Mouse (Mus musculus) heart, embryonic 15.5 days (tissue): ENCODE measurements around the gene Etl4. TPM values are rescaled to one million over a fixed set of nuclear protein-coding genes. Genes with fewer than 3 reads are reported as not detected.
A peak's percentile ranks its signal among the peaks of the same experiment; 100 is the strongest.
"Not testable (repeated sequence)": the region's sequence is repeated elsewhere in the genome, so short reads cannot be mapped to it uniquely, and the experiment has no call there.

Experiments
- ATAC-seq: fragments of 200-750 bp; cut with Nextera tagmentation; replicated peaks from 2 replicates; pipeline ENCODE4 v1.8.0; 2017; ENCODE audit warnings: low read depth, moderate TSS enrichment; ENCODE audit not compliant: insufficient number of reproducible peaks, insufficient read depth, low FRiP score
- H3K27ac ChIP-seq: fragments of 300-500 bp; sonication (generic); 2 replicates; pipeline ENCODE4 v1.5.1; 2015; ENCODE audit warnings: mild to moderate bottlenecking, inconsistent platforms
- H3K27me3 ChIP-seq: fragments of 300-500 bp; sonication (generic); 2 replicates; pipeline ENCODE4 v1.6.1; 2015; ENCODE audit warnings: inconsistent platforms
- H3K36me3 ChIP-seq: fragments of 300-500 bp; sonication (generic); 2 replicates; pipeline ENCODE4 v1.6.1; 2015; ENCODE audit warnings: mild to moderate bottlenecking, inconsistent platforms
- H3K4me1 ChIP-seq: fragments of 300-500 bp; sonication (generic); replicated peaks from 2 replicates; pipeline ENCODE4 v1.6.1; 2015; ENCODE audit warnings: inconsistent platforms
- H3K4me2 ChIP-seq: fragments of 300-500 bp; sonication (generic); 2 replicates; pipeline ENCODE4 v1.6.1; 2015; ENCODE audit warnings: inconsistent platforms, mild to moderate bottlenecking, moderate library complexity
- H3K4me3 ChIP-seq: fragments of 300-500 bp; sonication (generic); 2 replicates; pipeline ENCODE4 v1.5.1; 2015; ENCODE audit warnings: mild to moderate bottlenecking, inconsistent platforms
- H3K9ac ChIP-seq: fragments of 300-500 bp; sonication (generic); 2 replicates; pipeline ENCODE4 v1.6.1; 2015; ENCODE audit warnings: mild to moderate bottlenecking, inconsistent platforms
- H3K9me3 ChIP-seq: fragments of 300-500 bp; sonication (generic); replicated peaks from 2 replicates; pipeline ENCODE4 v1.6.1; 2016; ENCODE audit warnings: inconsistent platforms
- WGBS: fragments of 180-500 bp; shearing (Covaris S2); methylation state at CpG from one replicate; pipeline ENCODE4 v1.1.7; 2015; ENCODE audit warnings: mixed read lengths; 5-methylcytosine and 5-hydroxymethylcytosine counted together
- polyA plus RNA-seq: library from polyadenylated mRNA; unstranded; fragments of >200 nt; fragmentation: Nextera tagmentation; extraction: Ambion mirVana; gene quantifications from 2 replicates; pipeline ENCODE4 v1.2.1, GENCODE M21; 2015

Gene Etl4
- polyA plus RNA-seq, 1 experiment from 2014 or later, result 8.1 TPM

- H3K4me3 ChIP-seq, result no peak overlapping the region
- WGBS, result 80% methylated on average over 3 of the region's 3 CpGs
- no peaks in the 10 kb centered on the region for H3K9me3 ChIP-seq
- no peaks in the 10 kb centered on the region for H3K4me1 ChIP-seq
- H3K36me3 ChIP-seq, result no peaks in the 10 kb centered on the region
- no peak for ATAC-seq
- no peak overlapping the region for H3K4me2 ChIP-seq
- H3K27ac ChIP-seq, result no peak overlapping the region
- no peak overlapping the region for H3K9ac ChIP-seq
- no peaks in the 10 kb centered on the region for H3K27me3 ChIP-seq
These were observed 392.9 kb downstream of the Etl4 start for GRCm38 (mm10) chr2:20302517-20302916.

- ATAC-seq, result no peak
These were observed 415.4 kb downstream of the Etl4 start for GRCm38 (mm10) chr2:20324954-20325353.

GRCm38 (mm10) chr2:20336176-20336575, 426.6 kb downstream of the Etl4 start:
- Histone ChIP-seq H3K4me3 (no peak overlapping the region), H3K27me3 (no peaks in the 10 kb centered on the region), H3K27ac (no peak overlapping the region), H3K9me3 (no peaks in the 10 kb centered on the region), H3K36me3 (no peaks in the 10 kb centered on the region), H3K4me1 (0 out of 2 replicates have a peak, but pooled peaks cover 10% of the 10 kb centered on the region), H3K9ac (no peak overlapping the region), H3K4me2 (no peak overlapping the region)
- 86% methylated on average over 6 of the region's 6 CpGs for WGBS
- no peak for ATAC-seq

More at GRCm38 (mm10) chr2:20324954-20325353, 415.4 kb downstream of the Etl4 start:
- Histone ChIP-seq H3K36me3 (no peaks in the 10 kb centered on the region), H3K4me1 (no peaks in the 10 kb centered on the region), H3K4me2 (no peak overlapping the region), H3K9ac (no peak overlapping the region), H3K27me3 (no peaks in the 10 kb centered on the region), H3K9me3 (no peaks in the 10 kb centered on the region), H3K4me3 (no peak overlapping the region), H3K27ac (no peak overlapping the region)
- 65% methylated on average over 1 of the region's 1 CpGs for WGBS

- Histone ChIP-seq H3K4me2 (peak overlapping the region; percentile 55), H3K4me1 (0 out of 2 replicates have a peak, but pooled peaks cover 10% of the 10 kb centered on the region), H3K27me3 (no peaks in the 10 kb centered on the region), H3K4me3 (peak overlapping the region; percentile 31), H3K9ac (no peak overlapping the region), H3K36me3 (no peaks in the 10 kb centered on the region), H3K9me3 (no peaks in the 10 kb centered on the region), H3K27ac (no peak overlapping the region)
- 44% methylated on average over 7 of the region's 7 CpGs for WGBS
- ATAC-seq, result no peak
These were observed 429.6 kb downstream of the Etl4 start for GRCm38 (mm10) chr2:20339016-20339734.

- Histone ChIP-seq H3K9me3 (no peaks in the 10 kb centered on the region), H3K9ac (no peak overlapping the region), H3K4me1 (0 out of 2 replicates have a peak, but pooled peaks cover 10% of the 10 kb centered on the region), H3K4me3 (peak overlapping the region; percentile 31), H3K27me3 (no peaks in the 10 kb centered on the region), H3K27ac (no peak overlapping the region), H3K36me3 (no peaks in the 10 kb centered on the region), H3K4me2 (peak overlapping the region; percentile 55)
- WGBS, result 32% methylated on average over 12 of the region's 12 CpGs
- ATAC-seq, result no peak
These were observed 430.3 kb downstream of the Etl4 start for GRCm38 (mm10) chr2:20339919-20340318.

- Histone ChIP-seq H3K4me2 (no peak overlapping the region), H3K36me3 (no peaks in the 10 kb centered on the region), H3K4me1 (no peaks in the 10 kb centered on the region), H3K27ac (no peak overlapping the region), H3K9ac (no peak overlapping the region), H3K4me3 (no peak overlapping the region), H3K9me3 (no peaks in the 10 kb centered on the region), H3K27me3 (no peaks in the 10 kb centered on the region)
- 72% methylated on average over 3 of the region's 3 CpGs for WGBS
- no peak for ATAC-seq
These were observed 437.3 kb downstream of the Etl4 start for GRCm38 (mm10) chr2:20346873-20347272.

GRCm38 (mm10) chr2:20349268-20349667, 439.7 kb downstream of the Etl4 start:
- WGBS, result 83% methylated on average over 5 of the region's 5 CpGs
- Histone ChIP-seq H3K27me3 (no peaks in the 10 kb centered on the region), H3K9ac (no peak overlapping the region), H3K36me3 (no peaks in the 10 kb centered on the region), H3K4me1 (no peaks in the 10 kb centered on the region), H3K27ac (no peak overlapping the region), H3K4me3 (no peak overlapping the region), H3K9me3 (no peaks in the 10 kb centered on the region), H3K4me2 (no peak overlapping the region)
- no peak for ATAC-seq

GRCm38 (mm10) chr2:20352796-20353195, 443.2 kb downstream of the Etl4 start:
- no peaks in the 10 kb centered on the region for H3K36me3 ChIP-seq
- no peak overlapping the region for H3K4me2 ChIP-seq
- H3K4me1 ChIP-seq, result no peaks in the 10 kb centered on the region
- H3K27me3 ChIP-seq, result no peaks in the 10 kb centered on the region
- no peak overlapping the region for H3K4me3 ChIP-seq
- no peaks in the 10 kb centered on the region for H3K9me3 ChIP-seq
- no peak for ATAC-seq
- H3K27ac ChIP-seq, result no peak overlapping the region
- no peak overlapping the region for H3K9ac ChIP-seq

GRCm38 (mm10) chr2:20377026-20377425, 467.4 kb downstream of the Etl4 start:
- Histone ChIP-seq H3K9me3 (no peaks in the 10 kb centered on the region), H3K9ac (no peak overlapping the region), H3K27me3 (no peaks in the 10 kb centered on the region), H3K4me3 (no peak overlapping the region), H3K4me1 (no peaks in the 10 kb centered on the region), H3K27ac (no peak overlapping the region), H3K36me3 (no peaks in the 10 kb centered on the region), H3K4me2 (no peak overlapping the region)
- WGBS, result 68% methylated on average over 2 of the region's 2 CpGs
- ATAC-seq, result no peak

- WGBS, result 95% methylated on average over 4 of the region's 8 CpGs
- H3K27me3 ChIP-seq, H3K4me2 ChIP-seq, ATAC-seq, H3K9ac ChIP-seq, H3K4me1 ChIP-seq, H3K27ac ChIP-seq, H3K9me3 ChIP-seq, H3K4me3 ChIP-seq, H3K36me3 ChIP-seq: not testable (repeated sequence)
These were observed 471.3 kb downstream of the Etl4 start for GRCm38 (mm10) chr2:20380874-20381273.

GRCm38 (mm10) chr2:20394083-20394482, 484.5 kb downstream of the Etl4 start:
- ATAC-seq, result no peak
- Histone ChIP-seq H3K27me3 (no peaks in the 10 kb centered on the region), H3K9me3 (no peaks in the 10 kb centered on the region), H3K4me3 (no peak overlapping the region), H3K4me1 (peaks cover 24% of the 10 kb centered on the region), H3K36me3 (no peaks in the 10 kb centered on the region), H3K4me2 (no peak overlapping the region), H3K9ac (no peak overlapping the region), H3K27ac (peak overlapping the region; percentile 60)

- H3K27me3 ChIP-seq, result no peaks in the 10 kb centered on the region
- H3K4me1 ChIP-seq, result peaks cover 24% of the 10 kb centered on the region
- no peak overlapping the region for H3K4me2 ChIP-seq
- H3K9me3 ChIP-seq, result no peaks in the 10 kb centered on the region
- 90% methylated on average over 6 of the region's 6 CpGs for WGBS
- no peaks in the 10 kb centered on the region for H3K36me3 ChIP-seq
- H3K27ac ChIP-seq, result no peak overlapping the region
- H3K4me3 ChIP-seq, result no peak overlapping the region
- no peak for ATAC-seq
- no peak overlapping the region for H3K9ac ChIP-seq
These were observed 487.4 kb downstream of the Etl4 start for GRCm38 (mm10) chr2:20396978-20397377.
